Mouse (Mus musculus) hematopoietic stem cell, adult 5-6 weeks (primary cell): Measurements from ENCODE around the gene Nktr. TPM values are rescaled to one million over a fixed set of nuclear protein-coding genes. Genes with fewer than 3 reads are reported as not detected.

Experiments
- ATAC-seq, 2 experiments: fragments of 125-278 bp in 1 of 2; replicated peaks in 1 of 2; 2 replicates each; pipeline ENCODE4 v1.8.0; 2016 to 2017; ENCODE audit warnings: inconsistent platforms in 2 of 2, mild to moderate bottlenecking in 2 of 2, moderate number of reproducible peaks in 2 of 2, low read depth in 1 of 2, moderate TSS enrichment in 1 of 2; ENCODE audit not compliant: low FRiP score in 2 of 2, poor library complexity in 2 of 2, severe bottlenecking in 2 of 2, insufficient read depth in 1 of 2, low TSS enrichment in 1 of 2
- total RNA-seq: library from RNA; stranded (forward); fragments of 172-1452, 232-1000 nt; gene quantifications from 2 replicates; pipeline ENCODE4 v1.2.3, GENCODE M21; 2017

The Nktr gene
- 155 and 156 TPM in 2 replicates for total RNA-seq

- peak; percentile 98 for ATAC-seq
These were observed at the start of gene Nktr for GRCm38 (mm10) chr9:121718792-121719318. TSS of gene Nktr (plus strand) at chr9:121719169.

DNA sequence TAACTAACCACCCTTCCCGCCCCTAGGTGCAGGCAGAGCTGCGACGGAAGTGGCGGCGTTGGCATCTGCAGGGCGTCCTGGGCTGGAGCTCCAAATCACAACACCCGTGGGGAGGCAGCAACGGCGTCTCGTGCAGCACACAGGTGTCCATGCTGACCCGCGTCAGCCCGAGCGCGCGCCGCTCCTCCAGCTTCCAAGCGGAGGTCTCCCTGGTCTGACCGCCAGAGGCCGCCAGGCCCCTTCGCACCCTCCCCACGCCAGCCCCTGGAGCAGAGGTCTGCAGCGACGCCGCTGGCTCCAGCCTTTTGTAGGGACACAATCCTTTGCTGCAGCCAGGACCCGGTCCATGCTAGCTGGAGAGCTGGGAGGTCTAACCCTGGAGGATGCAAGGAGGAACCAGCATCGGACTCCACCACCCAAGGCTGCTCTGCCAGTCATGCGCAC is 49.6 kb upstream of the Nktr start:
- ATAC-seq: peak; percentile 58 to 62; a peak in 3 of 4 replicates

GRCm38 (mm10) chr9:121671300-121671699 is 47.7 kb upstream of the Nktr start:
- peak; percentile 28 to 43; a peak in 1 of 4 replicates for ATAC-seq

- no peak for ATAC-seq
These were observed 46.7 kb upstream of the Nktr start for GRCm38 (mm10) chr9:121672311-121672710.

DNA sequence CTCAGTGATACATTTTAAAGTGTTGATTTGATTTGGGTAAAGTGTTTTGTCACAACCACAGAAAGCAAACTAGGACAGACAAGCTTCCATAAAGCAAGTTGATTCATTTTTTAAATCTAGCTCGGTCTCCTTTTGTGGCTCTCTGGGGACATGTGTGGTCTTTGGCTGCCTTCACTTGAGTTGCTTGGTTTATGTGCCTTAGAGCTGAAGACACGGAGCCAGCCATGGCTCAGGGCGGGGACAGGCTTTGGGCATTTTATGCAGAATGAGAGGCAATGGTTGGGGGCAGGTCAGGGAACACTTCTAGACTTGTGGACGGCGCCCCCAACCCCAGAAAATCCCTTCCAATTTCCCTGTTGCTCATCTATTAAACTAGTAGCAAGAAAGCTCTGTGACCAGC is 45.3 kb upstream of the Nktr start:
- ATAC-seq: no peak

DNA sequence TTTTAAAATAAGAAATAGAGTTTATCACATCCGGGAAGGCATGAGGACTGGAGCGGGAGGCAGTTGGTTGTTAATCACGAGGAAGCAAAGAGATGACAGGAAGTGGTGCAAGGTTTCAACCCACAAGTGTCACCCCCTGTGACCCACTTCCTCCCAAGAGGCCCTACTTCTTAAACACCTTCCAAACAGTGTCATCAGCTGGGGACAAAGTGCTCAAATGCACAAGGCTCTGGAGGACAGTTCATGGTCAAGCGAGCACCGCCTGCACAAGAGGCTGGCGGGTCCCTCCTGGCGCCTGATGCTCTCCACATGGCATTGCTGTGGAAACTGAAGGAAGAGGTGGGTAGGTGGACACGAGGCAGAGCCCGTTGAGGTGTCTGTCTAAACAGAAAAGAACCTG is 44.0 kb upstream of the Nktr start:
- ATAC-seq: peak; percentile 34 to 56; a peak in 3 of 4 replicates

- ATAC-seq: no peak
These were observed 43.4 kb upstream of the Nktr start for GRCm38 (mm10) chr9:121675556-121675955.

DNA sequence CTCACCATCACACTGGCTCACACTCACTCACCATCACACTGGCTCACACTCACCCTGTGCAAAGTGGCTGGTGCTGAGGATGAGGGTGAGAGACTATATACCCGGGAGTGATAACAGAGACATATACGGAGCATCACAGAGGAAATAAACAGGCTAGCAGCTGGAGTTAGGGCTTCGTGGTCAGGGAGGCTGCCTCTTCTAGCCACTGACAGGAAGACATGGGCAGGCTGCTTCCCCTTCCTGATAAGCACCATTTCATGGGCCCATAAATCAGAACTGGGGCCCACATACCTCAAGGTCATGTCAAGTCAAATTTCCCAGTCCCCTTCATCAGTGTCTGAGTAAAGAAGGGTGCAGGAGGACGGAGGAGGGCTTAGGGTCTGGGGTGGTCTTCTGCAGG is 41.9 kb upstream of the Nktr start:
- peak; percentile 78 to 79 for ATAC-seq

DNA sequence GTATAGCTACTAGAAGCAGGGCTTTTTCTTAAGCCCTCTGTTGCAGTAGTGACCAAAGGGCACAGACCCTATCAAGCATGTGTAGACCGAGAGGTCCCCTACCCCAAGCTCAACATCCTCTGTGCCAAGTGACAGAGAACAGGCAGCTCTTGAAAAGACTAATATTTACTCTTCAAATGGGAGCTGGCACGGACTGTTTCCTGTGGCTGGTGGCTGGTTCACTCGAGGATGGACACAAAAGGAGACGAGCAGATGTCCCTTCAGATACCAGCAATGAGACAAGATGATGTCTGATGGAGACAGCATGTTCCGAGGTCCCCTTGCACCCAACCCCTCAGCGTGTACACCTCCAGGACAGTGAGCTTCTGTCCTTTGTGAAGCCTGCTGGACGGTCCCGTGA is 41.5 kb upstream of the Nktr start:
- no peak; a peak in 1 of 4 replicates for ATAC-seq

- peak; percentile 9 to 18; a peak in 1 of 4 replicates for ATAC-seq
These were observed 39.4 kb upstream of the Nktr start for GRCm38 (mm10) chr9:121679549-121679948.

DNA sequence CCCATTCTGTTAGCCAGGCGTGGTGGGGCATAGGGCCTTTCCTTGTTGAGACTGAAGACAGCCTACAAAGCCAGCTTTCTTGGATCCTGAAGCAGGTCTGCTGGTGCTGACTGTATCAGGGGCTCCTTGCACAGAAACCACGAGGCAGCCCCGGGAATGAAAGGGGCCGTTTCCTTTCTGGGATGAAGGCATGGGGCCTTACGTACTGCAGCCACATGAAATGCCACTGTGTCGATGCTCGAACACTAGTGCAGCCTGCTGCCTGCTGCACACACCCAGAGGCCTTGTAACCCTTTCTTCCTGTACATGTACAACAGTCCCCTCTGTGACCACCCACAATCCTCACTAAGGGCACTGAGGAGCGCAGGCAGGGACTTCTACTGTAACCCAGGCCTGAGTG is 37.8 kb upstream of the Nktr start:
- ATAC-seq: no peak

DNA sequence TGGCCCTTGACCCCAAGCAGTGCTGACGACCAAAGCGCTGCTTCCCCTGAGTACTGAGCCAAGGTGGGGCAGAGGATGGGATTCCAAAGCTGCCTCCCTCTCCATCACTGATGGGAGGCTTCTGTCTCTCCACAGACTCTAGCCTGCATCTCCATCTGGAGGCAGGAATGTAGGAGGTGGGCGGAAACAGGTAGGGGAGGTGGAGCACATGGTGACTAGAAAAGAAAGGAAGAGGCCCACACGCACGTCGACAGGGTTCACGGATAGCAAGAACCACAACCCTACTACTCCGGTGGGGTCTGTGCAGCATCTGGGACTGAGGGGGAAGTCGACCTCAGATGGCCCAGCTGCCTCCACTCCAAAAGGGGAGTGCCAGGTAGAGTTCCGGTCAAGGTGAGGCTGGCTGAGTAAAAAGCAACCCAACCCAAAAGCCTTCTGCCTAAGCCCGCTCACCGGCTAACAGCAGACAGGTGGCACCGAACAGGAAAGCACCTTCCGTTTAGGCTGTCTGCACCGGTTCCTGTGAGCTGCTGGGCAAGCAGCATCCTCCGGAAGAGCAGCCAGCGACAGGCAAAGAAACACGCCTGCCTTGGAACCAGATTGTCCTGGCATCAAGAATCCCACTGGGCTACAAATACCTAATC is 36.8 kb upstream of the Nktr start:
- 0 out of 4 replicates have a peak, but pooled peaks of 1 of the 2 experiments have one; percentile 13 for ATAC-seq

GRCm38 (mm10) chr9:121684702-121685101 is 34.3 kb upstream of the Nktr start:
- no peak for ATAC-seq

- ATAC-seq: no peak
These were observed 28.7 kb upstream of the Nktr start for GRCm38 (mm10) chr9:121690200-121690651.

- no peak for ATAC-seq
These were observed 28.2 kb upstream of the Nktr start for GRCm38 (mm10) chr9:121690734-121691133.

DNA sequence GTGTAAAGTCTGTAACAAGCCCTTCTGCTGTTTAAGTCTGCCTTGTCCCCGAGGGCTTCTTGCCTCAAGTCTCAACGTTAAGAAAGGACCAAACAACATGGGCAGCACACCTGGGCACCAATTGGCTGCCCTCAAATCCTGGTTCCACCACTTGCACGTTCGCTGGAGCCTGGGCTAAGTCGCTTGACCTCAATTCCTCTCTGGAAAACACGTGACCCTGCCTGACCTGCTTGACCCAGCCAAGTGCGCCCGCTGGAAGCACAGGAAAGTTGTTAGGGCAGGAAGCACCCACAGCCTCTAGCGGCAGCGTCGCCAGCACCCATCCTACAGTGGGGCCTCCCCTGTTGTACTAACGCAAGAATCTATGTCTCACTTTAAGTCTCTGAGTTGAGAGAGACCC is 24.2 kb upstream of the Nktr start:
- no peak for ATAC-seq

DNA sequence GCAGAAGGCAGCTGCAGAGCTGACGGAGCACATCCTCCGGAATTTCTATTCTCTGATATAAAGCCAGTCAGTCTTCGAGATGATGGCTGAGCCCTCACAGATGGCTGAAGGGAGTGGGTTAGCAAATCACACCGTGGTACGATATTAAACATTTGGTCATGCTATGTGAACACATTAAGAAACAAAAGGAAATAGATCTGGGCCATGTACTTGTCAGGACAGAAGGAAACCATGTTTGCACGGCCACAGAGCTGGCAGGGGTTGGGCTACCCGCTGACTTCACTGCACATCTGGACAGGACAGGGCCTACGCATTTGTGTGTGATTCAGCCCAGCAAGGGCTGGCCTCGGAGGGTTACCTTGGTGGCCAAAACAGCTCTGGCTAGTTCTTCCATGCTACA is 22.3 kb upstream of the Nktr start:
- ATAC-seq: no peak

DNA sequence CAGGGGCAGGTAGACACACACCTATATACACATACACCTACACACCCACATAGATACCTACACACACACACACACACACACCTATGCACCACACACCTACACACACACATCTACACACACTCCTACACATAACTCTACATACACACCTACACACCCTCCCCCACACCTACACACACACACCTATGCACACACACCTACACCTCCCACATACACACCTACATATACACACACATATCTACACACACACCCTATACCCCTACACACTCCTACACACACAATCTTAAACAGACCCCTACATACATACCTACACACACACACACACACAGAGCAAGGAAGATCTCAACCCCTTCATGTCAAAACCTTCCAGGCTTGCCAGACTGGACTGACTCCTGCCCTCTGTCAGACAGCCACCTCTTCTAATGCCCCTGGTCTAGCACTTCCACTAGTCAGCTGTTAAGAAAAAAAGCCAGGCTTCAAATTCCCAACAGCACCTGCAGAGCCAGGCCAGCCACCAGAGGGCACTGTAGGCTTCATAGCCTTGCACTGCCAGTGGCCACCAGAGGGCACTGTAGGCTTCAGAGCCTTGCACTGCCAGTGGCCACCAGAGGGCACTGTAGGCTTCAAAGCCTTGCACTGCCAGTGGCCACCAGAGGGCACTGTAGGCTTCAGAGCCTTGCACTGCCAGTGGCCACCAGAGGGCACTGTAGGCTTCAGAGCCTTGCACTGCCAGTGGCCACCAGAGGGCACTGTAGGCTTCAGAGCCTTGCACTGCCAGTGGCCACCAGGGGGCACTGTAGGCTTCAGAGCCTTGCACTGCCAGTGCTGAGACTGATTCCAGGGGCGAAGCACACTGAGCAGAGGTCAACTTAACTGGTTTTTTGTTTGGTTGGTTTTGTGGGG is 21.6 kb upstream of the Nktr start:
- ATAC-seq: peak; percentile 49 to 62; a peak in 3 of 4 replicates
